Mouse (Mus musculus): ENCODE results near the gene Kalrn.

DNA sequence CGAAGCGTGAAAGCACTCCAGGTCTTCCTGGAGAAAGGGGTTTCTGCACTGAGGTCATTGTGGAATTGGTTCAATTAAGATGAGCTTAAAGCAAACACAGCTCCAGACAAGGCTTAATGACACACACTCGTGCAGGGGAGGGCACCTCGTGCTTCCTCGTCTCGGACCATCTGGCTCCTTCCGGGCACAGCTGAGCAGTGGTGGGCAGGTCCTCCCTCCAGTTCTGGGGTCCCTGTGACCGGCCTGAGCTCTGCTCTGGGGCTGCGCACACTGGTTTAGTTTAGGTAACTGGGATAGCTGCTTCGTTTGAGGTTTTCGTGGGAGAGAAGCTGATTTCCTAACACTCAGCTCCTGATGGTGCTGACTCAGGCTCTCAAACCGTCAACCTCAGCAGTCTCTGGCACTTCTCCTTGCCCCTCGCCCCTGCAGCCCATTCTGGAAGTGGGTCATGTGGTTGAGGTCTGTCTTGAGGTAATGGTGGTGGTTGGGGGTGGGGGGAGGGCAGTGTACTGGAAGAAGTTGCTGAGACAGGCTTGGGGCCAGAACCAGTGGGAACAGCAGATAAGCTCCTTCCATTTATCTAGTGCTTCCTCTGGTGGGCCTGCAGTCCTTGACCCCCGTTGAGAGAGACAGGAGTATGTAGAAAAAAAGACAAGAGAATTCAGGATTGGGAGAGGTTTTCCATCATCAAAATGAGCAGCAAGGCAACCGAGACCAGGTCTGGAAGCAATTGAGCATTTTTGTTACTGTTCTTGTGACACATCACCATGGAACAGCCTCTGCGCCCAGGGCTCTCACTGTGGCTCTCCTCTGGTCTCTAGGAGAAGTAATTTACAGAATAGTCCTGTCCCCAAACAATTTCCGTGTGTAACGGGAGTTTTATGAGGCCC is 651.0 kb downstream of the Kalrn start:
- TF ChIP-seq POLR2A (IDR thresholded peaks at IDR 0.05; ENCODE audit: extremely low read depth, insufficient read depth, low read length), result no peak
- no peak for TF ChIP-seq CTCF (IDR thresholded peaks at IDR 0.05; ENCODE audit: extremely low read depth, insufficient read depth, low read length)
